Mouse (Mus musculus): ENCODE measurements at regions not wholly inside any gene's neighbourhood (a gene's known extent, or its start where the extent isn't known, plus 50 kb on each side); places are given as distances from the start of the nearest gene placed in this dataset.

DNA sequence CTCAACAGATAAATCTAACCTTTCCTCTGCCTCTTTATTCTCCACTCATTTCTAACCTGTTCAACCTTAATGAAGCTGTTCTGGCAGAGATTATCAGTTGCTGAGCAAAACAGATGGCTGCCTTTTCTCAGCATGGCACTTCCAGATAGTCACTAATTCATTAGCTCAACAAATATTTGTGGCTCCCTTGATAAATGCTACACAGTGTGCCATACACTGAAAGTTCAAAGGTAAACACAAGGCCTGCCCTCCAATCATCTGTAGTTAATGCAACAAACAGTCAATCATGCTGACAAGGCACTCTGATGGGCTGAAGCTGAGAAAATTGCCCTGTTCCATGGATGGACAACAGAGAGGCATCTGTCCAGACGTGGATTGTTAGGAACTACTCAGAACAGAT lies 149.4 kb upstream of the Ube2e3 start:
- Histone ChIP-seq H3K36me3 (ENCODE audit: control insufficient read depth, insufficient read depth, low read length, poor library complexity, severe bottlenecking) (no peaks in the 10 kb centered on the region), H3K4me1 (ENCODE audit: control insufficient read depth in 2 of 2, insufficient read depth in 2 of 2, low read length in 2 of 2, poor library complexity in 1 of 2) (no peaks in the 10 kb centered on the region), H3K27ac (ENCODE audit: insufficient read depth, low read depth, low read length, poor library complexity, severe bottlenecking) (no peak overlapping the region), H3K4me3 (ENCODE audit: insufficient read depth in 1 of 2, low read depth in 1 of 2, low read length in 2 of 2, poor library complexity in 1 of 2, severe bottlenecking in 1 of 2) (no peak overlapping the region), H3K9ac (ENCODE audit: insufficient read depth, low read depth, low read length, poor library complexity, severe bottlenecking) (no peak overlapping the region), H3K9me3 (ENCODE audit: control insufficient read depth, insufficient read depth, low read depth, low read length) (no peaks in the 10 kb centered on the region)
- no peak for DNase-seq (ENCODE audit: low read depth, low spot score)
- in situ Hi-C loops (cut with MboI; ENCODE audit: low sequenced_read_pairs in 2 of 2, unreplicated experiment in 2 of 2): no loop called here
- no peak for TF ChIP-seq ZNF384 (IDR thresholded peaks at IDR 0.05; ENCODE audit: low read depth, low read length)
- no peak for TF ChIP-seq CHD2 (IDR thresholded peaks at IDR 0.05; ENCODE audit: low read depth, low read length)
- TF ChIP-seq ZC3H11A (IDR thresholded peaks at IDR 0.05; ENCODE audit: borderline replicate concordance, low read depth, low read length): no peak
- TF ChIP-seq HCFC1 (IDR thresholded peaks at IDR 0.05; ENCODE audit: borderline replicate concordance, insufficient read depth, low read length): no peak
- TF ChIP-seq MAFK (IDR thresholded peaks at IDR 0.05; ENCODE audit: insufficient read depth, low read depth, low read length): no peak

DNA sequence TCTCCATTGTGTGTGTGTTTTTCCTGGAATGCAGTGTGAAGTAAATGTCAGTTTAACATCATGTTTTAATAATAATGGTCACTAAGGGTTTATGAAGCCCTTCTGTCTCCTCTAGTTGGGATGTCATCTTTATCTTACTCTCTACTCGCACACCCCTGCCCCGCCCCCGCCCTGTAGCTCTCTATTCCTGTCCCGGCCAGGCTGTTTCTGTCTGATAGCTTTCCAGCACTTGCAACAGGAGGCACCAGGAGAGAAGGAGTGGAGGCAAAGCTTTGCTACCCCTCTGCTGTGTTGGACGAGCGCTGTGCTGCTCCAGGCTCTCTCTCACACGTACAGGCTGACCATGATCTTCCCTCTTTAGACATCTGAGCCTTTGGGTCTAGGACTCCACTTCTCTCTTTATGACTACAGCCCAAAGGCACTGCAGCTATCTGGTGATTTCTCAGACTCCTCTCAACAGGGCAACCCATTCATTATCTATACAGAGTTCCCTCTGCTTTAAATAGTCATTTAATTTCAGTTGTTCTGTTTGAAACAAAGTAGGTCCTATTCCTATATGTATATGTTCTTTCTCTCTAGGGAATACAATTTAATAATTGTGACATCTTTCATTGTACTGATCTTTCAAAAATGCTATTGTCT lies 151.6 kb upstream of the Ube2e3 start:
- no peak overlapping the region for H3K27ac ChIP-seq (ENCODE audit: insufficient read depth, low read depth, low read length, poor library complexity, severe bottlenecking)
- no peaks in the 10 kb centered on the region for H3K36me3 ChIP-seq (ENCODE audit: control insufficient read depth, insufficient read depth, low read length, poor library complexity, severe bottlenecking)
- no peak overlapping the region for H3K4me3 ChIP-seq (ENCODE audit: insufficient read depth in 1 of 2, low read depth in 1 of 2, low read length in 2 of 2, poor library complexity in 1 of 2, severe bottlenecking in 1 of 2)
- DNase-seq (ENCODE audit: low read depth, low spot score): no peak
- no peaks in the 10 kb centered on the region for H3K4me1 ChIP-seq (ENCODE audit: control insufficient read depth in 2 of 2, insufficient read depth in 2 of 2, low read length in 2 of 2, poor library complexity in 1 of 2)
- no peaks in the 10 kb centered on the region for H3K9me3 ChIP-seq (ENCODE audit: control insufficient read depth, insufficient read depth, low read depth, low read length)
- in situ Hi-C loops (cut with MboI; ENCODE audit: low sequenced_read_pairs in 2 of 2, unreplicated experiment in 2 of 2): no loop called here
- TF ChIP-seq ZNF384 (IDR thresholded peaks at IDR 0.05; ENCODE audit: low read depth, low read length): no peak
- no peak for TF ChIP-seq MAFK (IDR thresholded peaks at IDR 0.05; ENCODE audit: insufficient read depth, low read depth, low read length)
- no peak for TF ChIP-seq ZC3H11A (IDR thresholded peaks at IDR 0.05; ENCODE audit: borderline replicate concordance, low read depth, low read length)
- TF ChIP-seq CHD2 (IDR thresholded peaks at IDR 0.05; ENCODE audit: low read depth, low read length): no peak
- no peak overlapping the region for H3K9ac ChIP-seq (ENCODE audit: insufficient read depth, low read depth, low read length, poor library complexity, severe bottlenecking)

DNA sequence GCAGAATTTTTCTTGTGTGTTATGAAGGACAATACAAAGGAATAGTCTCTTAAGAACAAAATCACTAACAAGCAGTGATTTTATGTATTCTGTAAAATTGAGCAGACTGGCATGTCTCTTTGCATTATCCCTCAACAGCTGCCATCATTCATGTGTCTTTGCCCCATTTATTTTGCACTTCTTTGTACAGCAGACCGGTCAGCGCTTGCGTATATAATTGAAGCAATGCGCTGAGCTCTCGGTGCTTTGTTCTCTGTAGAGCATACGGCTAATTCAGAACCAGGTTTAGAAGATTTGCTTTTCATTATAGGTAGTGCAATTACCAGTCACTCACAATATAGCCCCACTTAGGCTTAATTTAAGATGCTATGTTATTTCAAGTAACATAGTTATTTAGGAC lies 173.1 kb upstream of the Ube2e3 start:
- no peak for DNase-seq (ENCODE audit: low read depth, low spot score)
- in situ Hi-C loops (cut with MboI; ENCODE audit: low sequenced_read_pairs in 2 of 2, unreplicated experiment in 2 of 2): no loop called here

DNA sequence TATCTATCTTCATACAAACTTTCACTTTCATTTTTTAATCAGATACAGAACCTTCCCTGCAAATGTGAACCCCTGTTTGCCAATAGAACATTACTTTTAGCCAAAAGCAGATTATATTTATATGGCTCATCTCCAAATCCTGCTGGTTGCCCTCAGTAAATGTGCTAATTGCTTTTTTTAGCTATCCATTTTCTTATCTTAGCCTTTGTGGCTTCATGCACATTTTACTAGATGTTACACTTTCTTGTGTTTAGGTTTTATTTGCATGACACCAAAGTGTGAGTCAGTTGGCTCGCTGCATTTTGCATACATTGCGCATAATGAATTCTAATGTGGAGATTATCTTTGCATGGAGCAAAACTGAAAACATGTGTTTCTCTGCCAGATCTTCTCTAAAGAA lies 211.3 kb upstream of the Ube2e3 start:
- in situ Hi-C loops (cut with MboI; ENCODE audit: low sequenced_read_pairs in 2 of 2, unreplicated experiment in 2 of 2): no loop called here
- TF ChIP-seq ZC3H11A (IDR thresholded peaks at IDR 0.05; ENCODE audit: borderline replicate concordance, low read depth, low read length) (no peak), ZNF384 (IDR thresholded peaks at IDR 0.05; ENCODE audit: low read depth, low read length) (no peak), CHD2 (IDR thresholded peaks at IDR 0.05; ENCODE audit: low read depth, low read length) (no peak), HCFC1 (IDR thresholded peaks at IDR 0.05; ENCODE audit: borderline replicate concordance, insufficient read depth, low read length) (no peak), MAFK (IDR thresholded peaks at IDR 0.05; ENCODE audit: insufficient read depth, low read depth, low read length) (no peak)
- Histone ChIP-seq H3K4me3 (ENCODE audit: insufficient read depth in 1 of 2, low read depth in 1 of 2, low read length in 2 of 2, poor library complexity in 1 of 2, severe bottlenecking in 1 of 2) (no peak overlapping the region), H3K9me3 (ENCODE audit: control insufficient read depth, insufficient read depth, low read depth, low read length) (no peaks in the 10 kb centered on the region), H3K9ac (ENCODE audit: insufficient read depth, low read depth, low read length, poor library complexity, severe bottlenecking) (no peak overlapping the region), H3K27ac (ENCODE audit: insufficient read depth, low read depth, low read length, poor library complexity, severe bottlenecking) (no peak overlapping the region), H3K36me3 (ENCODE audit: control insufficient read depth, insufficient read depth, low read length, poor library complexity, severe bottlenecking) (no peaks in the 10 kb centered on the region), H3K4me1 (ENCODE audit: control insufficient read depth in 2 of 2, insufficient read depth in 2 of 2, low read length in 2 of 2, poor library complexity in 1 of 2) (no peaks in the 10 kb centered on the region)
- no peak for DNase-seq (ENCODE audit: low read depth, low spot score)

More for the DNA sequence above, 173.1 kb upstream of the Ube2e3 start:
- Histone ChIP-seq H3K4me1 (ENCODE audit: control insufficient read depth in 2 of 2, insufficient read depth in 2 of 2, low read length in 2 of 2, poor library complexity in 1 of 2) (no peaks in the 10 kb centered on the region), H3K36me3 (ENCODE audit: control insufficient read depth, insufficient read depth, low read length, poor library complexity, severe bottlenecking) (no peaks in the 10 kb centered on the region), H3K4me3 (ENCODE audit: insufficient read depth in 1 of 2, low read depth in 1 of 2, low read length in 2 of 2, poor library complexity in 1 of 2, severe bottlenecking in 1 of 2) (no peak overlapping the region), H3K9ac (ENCODE audit: insufficient read depth, low read depth, low read length, poor library complexity, severe bottlenecking) (no peak overlapping the region), H3K9me3 (ENCODE audit: control insufficient read depth, insufficient read depth, low read depth, low read length) (no peaks in the 10 kb centered on the region), H3K27ac (ENCODE audit: insufficient read depth, low read depth, low read length, poor library complexity, severe bottlenecking) (no peak overlapping the region)
- TF ChIP-seq MAFK (IDR thresholded peaks at IDR 0.05; ENCODE audit: insufficient read depth, low read depth, low read length): no peak
- no peak for TF ChIP-seq ZC3H11A (IDR thresholded peaks at IDR 0.05; ENCODE audit: borderline replicate concordance, low read depth, low read length)
- no peak for TF ChIP-seq HCFC1 (IDR thresholded peaks at IDR 0.05; ENCODE audit: borderline replicate concordance, insufficient read depth, low read length)
- TF ChIP-seq CHD2 (IDR thresholded peaks at IDR 0.05; ENCODE audit: low read depth, low read length): no peak
- TF ChIP-seq ZNF384 (IDR thresholded peaks at IDR 0.05; ENCODE audit: low read depth, low read length): no peak
